Mouse (Mus musculus): Measurements from ENCODE around the gene 2310034G01Rik.

DNA sequence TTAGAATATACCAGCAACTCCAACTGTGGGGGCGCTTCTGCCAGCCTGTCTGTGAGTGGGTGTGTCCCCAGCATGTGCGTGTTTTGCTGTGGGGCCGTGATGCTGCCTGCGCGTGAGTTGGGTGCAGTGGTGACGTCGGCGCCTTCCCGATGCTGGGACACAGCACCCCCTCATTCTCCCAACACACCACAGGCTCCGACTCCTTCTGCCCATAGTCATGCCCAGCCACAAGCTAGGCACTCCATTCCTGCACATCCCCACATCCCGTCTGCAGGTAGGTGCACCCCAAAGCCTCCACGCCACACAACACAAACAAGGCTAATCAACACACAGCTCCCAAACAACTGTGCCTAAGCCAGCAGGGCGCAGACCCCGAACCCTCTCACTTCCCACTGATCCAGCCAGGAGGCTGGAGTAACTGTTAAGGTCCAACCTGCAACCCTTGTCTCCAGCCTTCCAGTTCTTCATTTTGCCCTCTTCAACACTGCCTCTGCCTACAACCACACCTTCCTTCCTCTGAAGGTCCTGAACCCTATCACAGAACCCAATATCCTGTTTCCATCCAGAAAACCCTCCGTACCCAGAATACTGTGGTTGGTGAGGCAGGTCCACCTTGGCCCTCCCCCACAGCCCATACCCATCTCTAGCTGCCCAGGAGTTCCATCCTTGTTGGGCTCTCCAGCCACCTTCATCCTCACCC lies 33.1 kb downstream of the 2310034G01Rik start:
- TF ChIP-seq CHD2 (IDR thresholded peaks at IDR 0.05; ENCODE audit: low read length) (no peak), ELF1 (IDR thresholded peaks at IDR 0.05; ENCODE audit: low read depth, low read length) (no peak), CTCF (IDR thresholded peaks at IDR 0.05 in 2 of 3, conservative IDR thresholded peaks at IDR 0.05 in 1 of 3; ENCODE audit: control insufficient read depth in 1 of 3, insufficient read depth in 1 of 3, low read depth in 2 of 3, low read length in 3 of 3, poor library complexity in 1 of 3, severe bottlenecking in 1 of 3) (no peak), USF1 (IDR thresholded peaks at IDR 0.05; ENCODE audit: low read depth, low read length) (no peak), ZNF384 (IDR thresholded peaks at IDR 0.05; ENCODE audit: low read depth, low read length) (no peak), ETS1 (IDR thresholded peaks at IDR 0.05; ENCODE audit: low read depth, low read length) (no peak), CHD1 (IDR thresholded peaks at IDR 0.05; ENCODE audit: low read depth, low read length) (no peak), TAL1 (IDR thresholded peaks at IDR 0.05; ENCODE audit: low read length) (no peak), POLR2A (IDR thresholded peaks at IDR 0.05; ENCODE audit: control insufficient read depth in 1 of 2, insufficient read depth in 1 of 2, low read depth in 1 of 2, low read length in 2 of 2, poor library complexity in 1 of 2) (no peak), MAX (IDR thresholded peaks at IDR 0.05; ENCODE audit: low read length) (no peak), RCOR1 (IDR thresholded peaks at IDR 0.05; ENCODE audit: low read depth, low read length) (no peak), RAD21 (IDR thresholded peaks at IDR 0.05; ENCODE audit: low read depth, low read length) (no peak), MXI1 (IDR thresholded peaks at IDR 0.05; ENCODE audit: low read depth, low read length) (no peak), HCFC1 (IDR thresholded peaks at IDR 0.05; ENCODE audit: low read depth, low read length) (no peak)

All from MEL (cell line).